Mouse (Mus musculus): ENCODE measurements at regions not wholly inside any gene's neighbourhood (a gene's known extent, or its start where the extent isn't known, plus 50 kb on each side); places are given as distances from the start of the nearest gene placed in this dataset.

- no peak for TF ChIP-seq POLR2A (IDR thresholded peaks at IDR 0.05; ENCODE audit: extremely low read depth, insufficient read depth, low read length)
- no peak for TF ChIP-seq CTCF (IDR thresholded peaks at IDR 0.05; ENCODE audit: extremely low read depth, insufficient read depth, low read length)
Measured at GRCm38 (mm10) chr3:151899676-151900075, 62.2 kb upstream of the Ptgfr start.

All from cortical plate, adult 2 months (tissue).